In genomic region chr2:73932676-73933313, GRCm38 (mm10) we compare ENCODE assay signal across 12 mouse cellular contexts. TPM values are rescaled to one million over a fixed set of nuclear protein-coding genes. Genes with fewer than 3 reads are reported as not detected.
DNase-seq lines count a peak whose midpoint lies in the region; ATAC-seq and TF ChIP-seq lines count a peak whose summit lies in the region.
"Had no signal": no experiment of that assay in that cellular context is flagged by ENCODE, and none has a peak within 500 bp of the region (broad histone marks: within the 10 kb centered on the region; RNA-seq: fewer than 3 reads in every experiment).

No protein-coding gene starts in this region.

- no peak overlapping the region for H3K4me3 ChIP-seq in hindbrain, embryonic 14.5 days (replicated peaks; ENCODE audit: low read length)
- H3K4me3 ChIP-seq in hindbrain, embryonic 10.5 days: no peak overlapping the region
- no peak overlapping the region for H3K4me3 ChIP-seq in forebrain, postnatal 0 days (ENCODE audit: low read depth, low read length)
- H3K4me3 ChIP-seq in heart, adult 2 months: no peak overlapping the region
- H3K4me3 ChIP-seq: kidney, embryonic 15.5 days; limb, embryonic 15.5 days; neural tube, embryonic 12.5 days had no signal

- no peaks in the 10 kb centered on the region for H3K4me1 ChIP-seq in hindbrain, embryonic 14.5 days (replicated peaks; ENCODE audit: control insufficient read depth, insufficient read depth, low read length)
- H3K4me1 ChIP-seq in hindbrain, embryonic 10.5 days (replicated peaks): no peaks in the 10 kb centered on the region
- no peaks in the 10 kb centered on the region for H3K4me1 ChIP-seq in forebrain, postnatal 0 days (ENCODE audit: insufficient read depth)
- H3K4me1 ChIP-seq in heart, adult 2 months (ENCODE audit: control insufficient read depth, insufficient read depth, low read length): no peaks in the 10 kb centered on the region
- H3K4me1 ChIP-seq: kidney, embryonic 15.5 days; neural tube, embryonic 12.5 days had no signal

- WGBS in hindbrain, embryonic 14.5 days: 70% methylated on average over 8 of the region's 8 CpGs
- 90% methylated on average over 8 of the region's 8 CpGs for WGBS in hindbrain, embryonic 10.5 days
- WGBS in forebrain, postnatal 0 days: 35% methylated on average over 8 of the region's 8 CpGs
- WGBS in heart, adult 2 months: 76% methylated on average over 8 of the region's 8 CpGs

- intact Hi-C loops in heart, adult 2 months (cut with DNase I): no loop called here

- H3K27ac ChIP-seq in hindbrain, embryonic 14.5 days: no peak overlapping the region
- no peak overlapping the region for H3K27ac ChIP-seq in hindbrain, embryonic 10.5 days
- H3K27ac ChIP-seq in forebrain, postnatal 0 days (ENCODE audit: low read depth, low read length): no peak overlapping the region
- H3K27ac ChIP-seq in heart, adult 2 months: no peak overlapping the region
- H3K27ac ChIP-seq: kidney, embryonic 15.5 days; limb, embryonic 15.5 days; neural tube, embryonic 12.5 days had no signal

- no peaks in the 10 kb centered on the region for H3K27me3 ChIP-seq in hindbrain, embryonic 14.5 days (ENCODE audit: control insufficient read depth, insufficient read depth, low read length)
- H3K27me3 ChIP-seq in hindbrain, embryonic 10.5 days (ENCODE audit: insufficient read depth, poor library complexity, severe bottlenecking): no peaks in the 10 kb centered on the region
- no peaks in the 10 kb centered on the region for H3K27me3 ChIP-seq in forebrain, postnatal 0 days (ENCODE audit: insufficient read depth, low read length)
- H3K27me3 ChIP-seq in heart, adult 2 months (ENCODE audit: control insufficient read depth, insufficient read depth, low read length): no peaks in the 10 kb centered on the region
- H3K27me3 ChIP-seq: CH12.LX; kidney, embryonic 15.5 days; limb, embryonic 15.5 days; neural tube, embryonic 12.5 days had no signal

- H3K36me3 ChIP-seq in hindbrain, embryonic 14.5 days (replicated peaks; ENCODE audit: control insufficient read depth, insufficient read depth): no peaks in the 10 kb centered on the region
- H3K36me3 ChIP-seq in hindbrain, embryonic 10.5 days: no peaks in the 10 kb centered on the region
- H3K36me3 ChIP-seq in forebrain, postnatal 0 days (ENCODE audit: insufficient read depth): no peaks in the 10 kb centered on the region
- H3K36me3 ChIP-seq in heart, adult 2 months (ENCODE audit: control insufficient read depth, insufficient read depth, low read length): no peaks in the 10 kb centered on the region
- H3K36me3 ChIP-seq: kidney, embryonic 15.5 days; limb, embryonic 15.5 days; neural tube, embryonic 12.5 days had no signal

- no peak overlapping the region for H3K9ac ChIP-seq in hindbrain, embryonic 14.5 days
- H3K9ac ChIP-seq in forebrain, postnatal 0 days: no peak overlapping the region
- H3K9ac ChIP-seq in heart, adult 2 months (ENCODE audit: low read depth, low read length): no peak overlapping the region
- H3K9ac ChIP-seq: kidney, embryonic 15.5 days; limb, embryonic 15.5 days; neural tube, embryonic 12.5 days had no signal

- no peak overlapping the region for H3K4me2 ChIP-seq in hindbrain, embryonic 14.5 days (replicated peaks)
- no peak overlapping the region for H3K4me2 ChIP-seq in forebrain, postnatal 0 days (ENCODE audit: low read depth)
- H3K4me2 ChIP-seq: kidney, embryonic 15.5 days; limb, embryonic 15.5 days; neural tube, embryonic 12.5 days had no signal

- no peak for TF ChIP-seq POLR2A in brain, embryonic 14.5 days (IDR thresholded peaks at IDR 0.05; ENCODE audit: borderline replicate concordance, extremely low read depth, insufficient read depth, insufficient read length, poor library complexity, severe bottlenecking)
- TF ChIP-seq POLR2A in heart, adult 2 months (IDR thresholded peaks at IDR 0.05; ENCODE audit: insufficient read depth, low read depth, low read length): no peak

- H3K9me3 ChIP-seq in hindbrain, embryonic 14.5 days (ENCODE audit: control insufficient read depth, low read length): 0 out of 2 replicates have a peak, but pooled peaks cover 3% of the 10 kb centered on the region
- H3K9me3 ChIP-seq in hindbrain, embryonic 10.5 days: no peaks in the 10 kb centered on the region
- H3K9me3 ChIP-seq in forebrain, postnatal 0 days (ENCODE audit: low read length): no peaks in the 10 kb centered on the region
- H3K9me3 ChIP-seq: kidney, embryonic 15.5 days; limb, embryonic 15.5 days had no signal

- TF ChIP-seq EP300 in heart, adult 2 months (IDR thresholded peaks at IDR 0.05; ENCODE audit: insufficient read depth, low read depth, low read length): no peak

- peak; percentile 83 for ATAC-seq in hindbrain, embryonic 14.5 days (ENCODE audit: low FRiP score)
- ATAC-seq in forebrain, postnatal 0 days: peak; percentile 43

- TF ChIP-seq CTCF in brain, embryonic 14.5 days (IDR thresholded peaks at IDR 0.05; ENCODE audit: borderline replicate concordance, extremely low read depth, insufficient read depth, insufficient read length): no peak
- no peak for TF ChIP-seq CTCF in forebrain, postnatal 0 days (IDR thresholded peaks at IDR 0.05; ENCODE audit: low read depth)
- no peak for TF ChIP-seq CTCF in heart, adult 2 months (IDR thresholded peaks at IDR 0.05)

- H3K79me2 ChIP-seq in heart, adult 2 months (replicated peaks; ENCODE audit: control insufficient read depth, insufficient read depth, low read length): no peaks in the 10 kb centered on the region

- peak; percentile 74 for DNase-seq in hindbrain, embryonic 14.5 days (ENCODE audit: low spot score)
- no peak for DNase-seq in hindbrain, embryonic 10.5 days (ENCODE audit: low spot score)
- DNase-seq in MN1 (ENCODE audit: low spot score): peak; percentile 68
- DNase-seq in brain, embryonic 14.5 days (ENCODE audit: low read depth): peak; percentile 93
- DNase-seq in forebrain, postnatal 0 days: peak; percentile 77
- DNase-seq in testis, postnatal 14 days (ENCODE audit: low spot score): no peak
- no peak for DNase-seq in heart, adult 2 months
- no peak for DNase-seq in urinary bladder, adult 2 months (ENCODE audit: low spot score)

RNA-seq across cellular contexts. Expression of gene Atp5g3, which starts 21.7 kb away (rescaled TPM):
- 1,179 and 1,295 TPM in 2 replicates for polyA plus RNA-seq in hindbrain, embryonic 14.5 days (2014; fragmentation: Nextera tagmentation; extraction: Ambion mirVana)
- polyA plus RNA-seq in hindbrain, embryonic 10.5 days (2016; fragmentation: Nextera tagmentation; extraction: Ambion mirVana): 858 and 927 TPM in 2 replicates
- polyA plus RNA-seq in brain, embryonic 14.5 days (2012; rRNA removed): 685 and 755 TPM in 2 replicates
- 301 and 309 TPM in 2 replicates for total RNA-seq in forebrain, postnatal 0 days (2014; rRNA removed)
- 1,154 and 1,215 TPM in 2 replicates for polyA plus RNA-seq in forebrain, postnatal 0 days (2015; fragmentation: Nextera tagmentation; extraction: Ambion mirVana)
- 1,000 to 10,000 TPM; 3,018 to 3,425 TPM for total RNA-seq in heart, adult 2 months (2021)
- 2,742 and 4,242 TPM in 2 replicates for polyA plus RNA-seq in heart, adult 2 months (2012; rRNA removed)
- polyA plus RNA-seq in urinary bladder, adult 2 months (2012; rRNA removed): 604 and 682 TPM in 2 replicates

RNA-seq across cellular contexts. Expression of gene Atf2, which starts 40.4 kb away (rescaled TPM):
- 109 and 112 TPM in 2 replicates for polyA plus RNA-seq in hindbrain, embryonic 14.5 days (2014; fragmentation: Nextera tagmentation; extraction: Ambion mirVana)
- 70.8 and 85.4 TPM in 2 replicates for polyA plus RNA-seq in hindbrain, embryonic 10.5 days (2016; fragmentation: Nextera tagmentation; extraction: Ambion mirVana)
- polyA plus RNA-seq in brain, embryonic 14.5 days (2012; rRNA removed): 31.7 and 59.8 TPM in 2 replicates
- 73.9 and 109 TPM in 2 replicates for total RNA-seq in forebrain, postnatal 0 days (2014; rRNA removed)
- 37.2 and 88.2 TPM in 2 replicates for polyA plus RNA-seq in forebrain, postnatal 0 days (2015; fragmentation: Nextera tagmentation; extraction: Ambion mirVana)
- 10 to 100 TPM; 39.9 to 46.0 TPM for total RNA-seq in heart, adult 2 months (2021)
- 10.4 and 17.6 TPM in 2 replicates for polyA plus RNA-seq in heart, adult 2 months (2012; rRNA removed)
- 18.1 and 27.8 TPM in 2 replicates for polyA plus RNA-seq in urinary bladder, adult 2 months (2012; rRNA removed)

Comparison
In these comparisons a context has a peak if more than half of its experiments do, and no peak if none do; other contexts are left out.
1. DNase-seq: peak in hindbrain, embryonic 14.5 days (single experiment), MN1 (single experiment), brain, embryonic 14.5 days (single experiment) and forebrain, postnatal 0 days (single experiment); none in hindbrain, embryonic 10.5 days (single experiment), testis, postnatal 14 days (single experiment), heart, adult 2 months (0 of 2) and urinary bladder, adult 2 months (single experiment).